Mouse (Mus musculus) adrenal gland, adult 2 months (tissue): ENCODE data around the gene Traf5. TPM values are rescaled to one million over a fixed set of nuclear protein-coding genes. Genes with fewer than 3 reads are reported as not detected.

Source experiments
- DNase-seq: peaks from one replicate; pipeline ENCODE4 v3.0.0; 2021
- microRNA-seq, 2 experiments: library from miRNA; unstranded; fragments of <30 nt; microRNA quantifications; one replicate each; pipeline ENCODE4 v1.2.0; 2021
- polyA plus RNA-seq: library from polyadenylated mRNA; depleted of rRNA; stranded (reverse); fragments of >200 nt; gene quantifications from 2 replicates; pipeline ENCODE4 v1.2.3, GENCODE M21; 2012; rRNA removed
- total RNA-seq, 2 experiments: library from RNA; stranded (reverse); gene quantifications; 2 replicates each; pipeline ENCODE4 v1.2.3; 2021

Traf5 gene
- total and polyA plus RNA-seq, 3 experiments: 2.0 to 10.3 (median 2.9) TPM

GRCm38 (mm10) chr1:191974509-191975405 is 117.6 kb downstream of the Traf5 start:
- no peak for DNase-seq

GRCm38 (mm10) chr1:191969939-191970338 is 122.4 kb downstream of the Traf5 start:
- DNase-seq: no peak

- DNase-seq: peak; percentile 65
Measured at GRCm38 (mm10) chr1:191964773-191965481, 127.4 kb downstream of the Traf5 start.

GRCm38 (mm10) chr1:191963948-191964772 is 128.2 kb downstream of the Traf5 start:
- DNase-seq: peak; percentile 83

- DNase-seq: peak; percentile 25
Measured at GRCm38 (mm10) chr1:191963413-191963812, 128.9 kb downstream of the Traf5 start.

GRCm38 (mm10) chr1:191960946-191961345 is 131.4 kb downstream of the Traf5 start:
- DNase-seq: no peak

GRCm38 (mm10) chr1:191957321-191957720 is 135.0 kb downstream of the Traf5 start:
- no peak for DNase-seq

- DNase-seq: peak; percentile 29
Measured at GRCm38 (mm10) chr1:191956871-191957270, 135.5 kb downstream of the Traf5 start.

GRCm38 (mm10) chr1:191956261-191956660 is 136.1 kb downstream of the Traf5 start:
- peak; percentile 28 for DNase-seq

- peak; percentile 36 for DNase-seq
Measured at GRCm38 (mm10) chr1:191955101-191955500, 137.3 kb downstream of the Traf5 start.

- no peak for DNase-seq
Measured at GRCm38 (mm10) chr1:191952733-191953335, 139.5 kb downstream of the Traf5 start.

- no peak for DNase-seq
Measured at GRCm38 (mm10) chr1:191950611-191951010, 141.7 kb downstream of the Traf5 start.

GRCm38 (mm10) chr1:191948600-191948999 is 143.8 kb downstream of the Traf5 start:
- DNase-seq: no peak

GRCm38 (mm10) chr1:191947796-191948195 is 144.6 kb downstream of the Traf5 start:
- DNase-seq: no peak

Small RNAs within 50 kb of the gene (microRNA-seq; reads per million reads assigned to microRNA genes)
- 0.22 to 0.41 reads per million in 2 experiments for gene Mir3473c

Other genes with a start within 250 kb of the Traf5 start
- 10 to 100 TPM; 18.4 to 19.3 TPM for gene Slc30a1, start 185.8 kb downstream of the Traf5 start, total RNA-seq
- gene Slc30a1, start 185.8 kb downstream of the Traf5 start, polyA plus RNA-seq: 16.7 and 17.6 TPM in 2 replicates
- gene Rd3, start 115.2 kb downstream of the Traf5 start, total RNA-seq: under 1 TPM; 0.14 to 0.38 TPM
- gene Rd3, start 115.2 kb downstream of the Traf5 start, polyA plus RNA-seq: 0.42 and 0.48 TPM in 2 replicates
- 10 to 100 TPM; 20.7 to 23.8 TPM for gene Rcor3, start 45.5 kb upstream of the Traf5 start, total RNA-seq
- gene Rcor3, start 45.5 kb upstream of the Traf5 start, polyA plus RNA-seq: 36.9 and 41.5 TPM in 2 replicates
- gene Kcnh1, start 98.2 kb upstream of the Traf5 start, total RNA-seq: under 1 TPM; 0.12 to 0.24 TPM
- gene Kcnh1, start 98.2 kb upstream of the Traf5 start, polyA plus RNA-seq: 0.07 and 0.09 TPM in 2 replicates